Mouse (Mus musculus) lung, embryonic 14.5 days (tissue): ENCODE results near the gene Ncapd3. TPM values are rescaled to one million over a fixed set of nuclear protein-coding genes. Genes with fewer than 3 reads are reported as not detected.

ENCODE experiments used
- ATAC-seq: fragments of 200-750 bp; cut with Nextera tagmentation; 2 replicates; pipeline ENCODE4 v1.8.0; 2017; ENCODE audit warnings: mild to moderate bottlenecking, moderate TSS enrichment, moderate library complexity; ENCODE audit not compliant: insufficient read depth
- DNase-seq: peaks from one replicate; pipeline ENCODE4 v3.0.0-alpha.2; 2015
- H3K27ac ChIP-seq: fragments of 300-500 bp; sonication (generic); 2 replicates; pipeline ENCODE4 v1.5.1; 2014; ENCODE audit warnings: low read depth, mild to moderate bottlenecking, moderate library complexity
- H3K27me3 ChIP-seq: fragments of 300-500 bp; sonication (generic); 2 replicates; pipeline ENCODE4 v1.6.1; 2014; ENCODE audit warnings: low read length, control low read depth; ENCODE audit not compliant: insufficient read depth
- H3K36me3 ChIP-seq: fragments of 300-500 bp; sonication (generic); 2 replicates; pipeline ENCODE4 v1.6.1; 2014; ENCODE audit warnings: control low read depth; ENCODE audit not compliant: insufficient read depth
- H3K4me1 ChIP-seq: fragments of 300-500 bp; sonication (generic); 2 replicates; pipeline ENCODE4 v1.6.1; 2014; ENCODE audit warnings: antibody characterized with exemption, control low read depth; ENCODE audit not compliant: insufficient read depth
- H3K4me2 ChIP-seq: fragments of 300-500 bp; sonication (generic); 2 replicates; pipeline ENCODE4 v1.6.1; 2014; ENCODE audit warnings: mild to moderate bottlenecking
- H3K4me3 ChIP-seq: fragments of 300-500 bp; sonication (generic); 2 replicates; pipeline ENCODE4 v1.5.1; 2014; ENCODE audit warnings: low read depth, low read length
- H3K9ac ChIP-seq: fragments of 300-500 bp; sonication (generic); 2 replicates; pipeline ENCODE4 v1.6.1; 2014
- H3K9me3 ChIP-seq: fragments of 300-500 bp; sonication (generic); 2 replicates; pipeline ENCODE4 v1.6.1; 2016; ENCODE audit warnings: low read depth, low read length, control low read depth
- CTCF ChIP-seq: IDR thresholded peaks from 2 replicates; pipeline ENCODE4 v1.5.1; 2016; ENCODE audit warnings: antibody characterized with exemption, low read depth
- WGBS: fragments of 180-500 bp; shearing (Covaris S2); extraction: QIAGEN DNeasy Blood & Tissue Kit; methylation state at CpG from one replicate; pipeline ENCODE4 v1.1.7; 2014; 5-methylcytosine and 5-hydroxymethylcytosine counted together
- polyA plus RNA-seq: library from polyadenylated mRNA; unstranded; fragments of >200 nt; fragmentation: Nextera tagmentation; extraction: Ambion mirVana; gene quantifications from 2 replicates; pipeline ENCODE4 v1.2.1, GENCODE M21; 2014

Ncapd3 gene
- polyA plus RNA-seq, 1 experiment from 2014 or later = 44.1 TPM

GRCm38 (mm10) chr9:27043892-27044291 lies 13.9 kb downstream of the Ncapd3 start:
- 80% methylated on average over 5 of the region's 5 CpGs for WGBS

GRCm38 (mm10) chr9:27049492-27049891 lies 19.5 kb downstream of the Ncapd3 start:
- DNase-seq = peak; percentile 17
- H3K36me3 ChIP-seq = peaks cover 87% of the 10 kb centered on the region

More at GRCm38 (mm10) chr9:27043892-27044291, 13.9 kb downstream of the Ncapd3 start:
- Histone ChIP-seq H3K36me3 (peaks cover 95% of the 10 kb centered on the region), H3K27me3 (no peaks in the 10 kb centered on the region), H3K4me2 (no peak overlapping the region), H3K4me1 (no peaks in the 10 kb centered on the region), H3K4me3 (no peak overlapping the region), H3K9me3 (no peaks in the 10 kb centered on the region), H3K27ac (no peak overlapping the region), H3K9ac (no peak overlapping the region)
- no peak for TF ChIP-seq CTCF
- DNase-seq (no peak), ATAC-seq (no peak)

GRCm38 (mm10) chr9:27058341-27058740 lies 28.4 kb downstream of the Ncapd3 start:
- no peak overlapping the region for H3K9ac ChIP-seq
- 94% methylated on average over 5 of the region's 5 CpGs for WGBS
- H3K36me3 ChIP-seq = peaks cover 91% of the 10 kb centered on the region
- H3K9me3 ChIP-seq = no peaks in the 10 kb centered on the region
- H3K27me3 ChIP-seq = no peaks in the 10 kb centered on the region
- ATAC-seq (no peak), DNase-seq (no peak)
- no peak overlapping the region for H3K4me2 ChIP-seq
- no peak for TF ChIP-seq CTCF
- H3K4me1 ChIP-seq = no peaks in the 10 kb centered on the region
- H3K27ac ChIP-seq = no peak overlapping the region
- no peak overlapping the region for H3K4me3 ChIP-seq

More at GRCm38 (mm10) chr9:27049492-27049891, 19.5 kb downstream of the Ncapd3 start:
- no peaks in the 10 kb centered on the region for H3K9me3 ChIP-seq
- no peak overlapping the region for H3K9ac ChIP-seq
- H3K4me1 ChIP-seq = no peaks in the 10 kb centered on the region
- no peaks in the 10 kb centered on the region for H3K27me3 ChIP-seq
- no peak overlapping the region for H3K27ac ChIP-seq
- no peak for ATAC-seq
- H3K4me2 ChIP-seq = no peak overlapping the region
- 74% methylated on average over 2 of the region's 2 CpGs for WGBS
- no peak overlapping the region for H3K4me3 ChIP-seq
- peak; percentile 8; the same call in 1 of the 2 replicates for TF ChIP-seq CTCF

- Histone ChIP-seq H3K4me2 (no peak overlapping the region), H3K4me1 (no peaks in the 10 kb centered on the region), H3K9ac (no peak overlapping the region), H3K4me3 (no peak overlapping the region), H3K27ac (no peak overlapping the region), H3K36me3 (peaks cover 89% of the 10 kb centered on the region), H3K9me3 (no peaks in the 10 kb centered on the region), H3K27me3 (no peaks in the 10 kb centered on the region)
- TF ChIP-seq CTCF = no peak
- 86% methylated on average over 4 of the region's 4 CpGs for WGBS
- DNase-seq (no peak), ATAC-seq (no peak)
Measured at GRCm38 (mm10) chr9:27070895-27071294, 40.9 kb downstream of the Ncapd3 start.

- DNase-seq (peak; percentile 42), ATAC-seq (no peak)
- no peaks in the 10 kb centered on the region for H3K9me3 ChIP-seq
- no peak overlapping the region for H3K4me3 ChIP-seq
- 84% methylated on average over 1 of the region's 1 CpGs for WGBS
- no peak overlapping the region for H3K9ac ChIP-seq
- no peak overlapping the region for H3K4me2 ChIP-seq
- no peak overlapping the region for H3K27ac ChIP-seq
- peak; percentile 48 for TF ChIP-seq CTCF
- peaks cover 88% of the 10 kb centered on the region for H3K36me3 ChIP-seq
- no peaks in the 10 kb centered on the region for H3K4me1 ChIP-seq
- H3K27me3 ChIP-seq = no peaks in the 10 kb centered on the region
Measured at GRCm38 (mm10) chr9:27074677-27075076, 44.7 kb downstream of the Ncapd3 start.

- Histone ChIP-seq H3K4me1 (no peaks in the 10 kb centered on the region), H3K4me3 (no peak overlapping the region), H3K27ac (no peak overlapping the region), H3K9ac (no peak overlapping the region), H3K27me3 (no peaks in the 10 kb centered on the region), H3K9me3 (no peaks in the 10 kb centered on the region), H3K36me3 (peaks cover 85% of the 10 kb centered on the region), H3K4me2 (no peak overlapping the region)
- DNase-seq (no peak), ATAC-seq (no peak)
- TF ChIP-seq CTCF = no peak
Measured at GRCm38 (mm10) chr9:27075812-27076211, 45.8 kb downstream of the Ncapd3 start.

- no peak for ATAC-seq
- H3K4me1 ChIP-seq = no peaks in the 10 kb centered on the region
- no peak overlapping the region for H3K27ac ChIP-seq
- no peak for TF ChIP-seq CTCF
- H3K36me3 ChIP-seq = peaks cover 95% of the 10 kb centered on the region
- H3K4me2 ChIP-seq = no peak overlapping the region
- 81% methylated on average over 5 of the region's 5 CpGs for WGBS
- no peak for DNase-seq
- H3K9me3 ChIP-seq = no peaks in the 10 kb centered on the region
- H3K4me3 ChIP-seq = no peak overlapping the region
- no peaks in the 10 kb centered on the region for H3K27me3 ChIP-seq
- no peak overlapping the region for H3K9ac ChIP-seq
Measured at GRCm38 (mm10) chr9:27086256-27086655, 56.3 kb downstream of the Ncapd3 start.

- DNase-seq (no peak), ATAC-seq (no peak)
- Histone ChIP-seq H3K9me3 (no peaks in the 10 kb centered on the region), H3K4me1 (no peaks in the 10 kb centered on the region), H3K27me3 (no peaks in the 10 kb centered on the region), H3K4me2 (no peak overlapping the region), H3K27ac (no peak overlapping the region), H3K36me3 (peaks cover 96% of the 10 kb centered on the region), H3K4me3 (no peak overlapping the region), H3K9ac (no peak overlapping the region)
- 80% methylated on average over 3 of the region's 3 CpGs for WGBS
- TF ChIP-seq CTCF = no peak
Measured at GRCm38 (mm10) chr9:27087402-27087801, 57.4 kb downstream of the Ncapd3 start.
